Mouse (Mus musculus) neural tube, embryonic 15.5 days (tissue): Measurements from ENCODE around the gene Lcn11. TPM values are rescaled to one million over a fixed set of nuclear protein-coding genes. Genes with fewer than 3 reads are reported as not detected.
"Not testable (repeated sequence)": the region's sequence is repeated elsewhere in the genome, so short reads cannot be mapped to it uniquely, and the experiment has no call there.

ENCODE experiments used
- ATAC-seq: fragments of 200-750 bp; cut with Nextera tagmentation; 2 replicates; pipeline ENCODE4 v1.8.0; 2017; ENCODE audit warnings: mild to moderate bottlenecking, moderate TSS enrichment, moderate library complexity; ENCODE audit not compliant: low FRiP score
- H3K27ac ChIP-seq: fragments of 300-500 bp; sonication (generic); replicated peaks from 2 replicates; pipeline ENCODE4 v1.5.1; 2015; ENCODE audit warnings: mild to moderate bottlenecking, inconsistent platforms
- H3K27me3 ChIP-seq: fragments of 300-500 bp; sonication (generic); replicated peaks from 2 replicates; pipeline ENCODE4 v1.6.1; 2015; ENCODE audit warnings: inconsistent platforms
- H3K36me3 ChIP-seq: fragments of 300-500 bp; sonication (generic); 2 replicates; pipeline ENCODE4 v1.6.1; 2015; ENCODE audit warnings: inconsistent platforms
- H3K4me1 ChIP-seq: fragments of 300-500 bp; sonication (generic); 2 replicates; pipeline ENCODE4 v1.6.1; 2015; ENCODE audit warnings: inconsistent platforms
- H3K4me2 ChIP-seq: fragments of 300-500 bp; sonication (generic); 2 replicates; pipeline ENCODE4 v1.6.1; 2015; ENCODE audit warnings: inconsistent platforms, mild to moderate bottlenecking, moderate library complexity
- H3K4me3 ChIP-seq: fragments of 300-500 bp; sonication (generic); replicated peaks from 2 replicates; pipeline ENCODE4 v1.5.1; 2015; ENCODE audit warnings: mild to moderate bottlenecking, inconsistent platforms
- H3K9ac ChIP-seq: fragments of 300-500 bp; sonication (generic); replicated peaks from 2 replicates; pipeline ENCODE4 v1.6.1; 2015; ENCODE audit warnings: mild to moderate bottlenecking, inconsistent platforms
- H3K9me3 ChIP-seq: fragments of 300-500 bp; sonication (generic); replicated peaks from 2 replicates; pipeline ENCODE4 v1.6.1; 2016; ENCODE audit warnings: inconsistent platforms
- whole genome bisulfite sequencing: fragments of 180-500 bp; shearing (Covaris S2); methylation state at CpG from one replicate; pipeline ENCODE4 v1.1.7; 2015; ENCODE audit warnings: mixed read lengths; 5-methylcytosine and 5-hydroxymethylcytosine counted together
- polyA plus RNA-seq: library from polyadenylated mRNA; unstranded; fragments of >200 nt; fragmentation: Nextera tagmentation; extraction: Ambion mirVana; gene quantifications from 2 replicates; pipeline ENCODE4 v1.2.1, GENCODE M21; 2015

Lcn11 gene
- polyA plus RNA-seq, 1 experiment from 2014 or later: not detected

- 66% methylated on average over 4 of the region's 4 CpGs for WGBS
- ATAC-seq: no peak
- H3K36me3 ChIP-seq: no peaks in the 10 kb centered on the region
- H3K9me3 ChIP-seq: no peaks in the 10 kb centered on the region
- H3K4me1 ChIP-seq: no peaks in the 10 kb centered on the region
- H3K4me2 ChIP-seq: no peak overlapping the region
- H3K27ac ChIP-seq: no peak overlapping the region
- H3K9ac ChIP-seq: no peak overlapping the region
- H3K4me3 ChIP-seq: no peak overlapping the region
- H3K27me3 ChIP-seq: no peaks in the 10 kb centered on the region
These were observed 4.1 kb downstream of the Lcn11 start for GRCm38 (mm10) chr2:25780921-25781320.

DNA sequence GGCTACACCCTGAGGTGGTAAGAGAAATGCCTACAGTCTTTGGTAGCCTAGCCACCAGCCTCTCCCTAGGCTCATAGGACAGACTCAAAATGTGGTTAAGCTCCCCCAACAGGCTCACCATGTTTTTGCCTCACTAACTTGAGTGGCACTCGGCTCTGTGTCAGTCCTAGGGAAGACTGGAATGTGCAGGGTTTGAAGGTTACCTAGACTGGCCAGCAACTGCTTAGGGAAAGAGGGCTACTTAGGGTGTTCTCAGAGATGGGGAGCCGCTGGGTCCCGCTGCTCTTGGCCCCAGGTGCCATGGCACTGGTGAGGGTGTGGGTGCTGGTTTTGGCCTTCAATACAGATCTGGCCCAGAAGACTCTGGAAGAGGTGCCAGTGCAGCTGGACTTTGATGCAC, 5.1 kb downstream of the Lcn11 start, which contains the start of gene Gm13539:
TSS of gene Gm13539 (plus strand) at position 301 of the 400 bp plus-strand sequence.
- no peak within 1 kb of the TSS for H3K27ac ChIP-seq
- H3K4me2 ChIP-seq: no peak within 1 kb of the TSS
- no peaks in the 10 kb centered on the region for H3K36me3 ChIP-seq
- H3K9ac ChIP-seq: no peak within 1 kb of the TSS
- H3K27me3 ChIP-seq: no peaks in the 10 kb centered on the region
- no peak within 1 kb of the TSS for H3K4me3 ChIP-seq
- no peak for ATAC-seq
- H3K4me1 ChIP-seq: no peaks in the 10 kb centered on the region
- WGBS: 89% methylated on average over 3 of the region's 3 CpGs
- H3K9me3 ChIP-seq: no peaks in the 10 kb centered on the region

GRCm38 (mm10) chr2:25785573-25786322, 8.9 kb downstream of the Lcn11 start:
- no peak overlapping the region for H3K4me2 ChIP-seq
- WGBS: 65% methylated on average over 5 of the region's 5 CpGs
- no peaks in the 10 kb centered on the region for H3K4me1 ChIP-seq
- no peak overlapping the region for H3K4me3 ChIP-seq
- H3K9ac ChIP-seq: no peak overlapping the region
- H3K27me3 ChIP-seq: no peaks in the 10 kb centered on the region
- H3K9me3 ChIP-seq: no peaks in the 10 kb centered on the region
- no peak for ATAC-seq
- no peaks in the 10 kb centered on the region for H3K36me3 ChIP-seq
- H3K27ac ChIP-seq: no peak overlapping the region

GRCm38 (mm10) chr2:25789092-25789491, 12.3 kb downstream of the Lcn11 start:
- no peak overlapping the region for H3K9ac ChIP-seq
- H3K4me3 ChIP-seq: no peak overlapping the region
- no peak overlapping the region for H3K4me2 ChIP-seq
- no peaks in the 10 kb centered on the region for H3K9me3 ChIP-seq
- H3K36me3 ChIP-seq: no peaks in the 10 kb centered on the region
- no peaks in the 10 kb centered on the region for H3K4me1 ChIP-seq
- H3K27me3 ChIP-seq: no peaks in the 10 kb centered on the region
- ATAC-seq: no peak
- H3K27ac ChIP-seq: no peak overlapping the region
- 93% methylated on average over 3 of the region's 3 CpGs for WGBS

- no peaks in the 10 kb centered on the region for H3K27me3 ChIP-seq
- no peak overlapping the region for H3K27ac ChIP-seq
- H3K9me3 ChIP-seq: no peaks in the 10 kb centered on the region
- H3K4me3 ChIP-seq: no peak overlapping the region
- no peak overlapping the region for H3K9ac ChIP-seq
- ATAC-seq: no peak
- H3K4me2 ChIP-seq: no peak overlapping the region
- H3K36me3 ChIP-seq: no peaks in the 10 kb centered on the region
- peaks cover 5% of the 10 kb centered on the region; the same call in 1 of the 2 replicates for H3K4me1 ChIP-seq
- WGBS: 55% methylated on average over 2 of the region's 2 CpGs
These were observed 20.8 kb downstream of the Lcn11 start for GRCm38 (mm10) chr2:25797635-25798034.

- ATAC-seq: no peak
- 32% methylated on average over 5 of the region's 5 CpGs for WGBS
These were observed 21.2 kb downstream of the Lcn11 start for GRCm38 (mm10) chr2:25798065-25798464.

DNA sequence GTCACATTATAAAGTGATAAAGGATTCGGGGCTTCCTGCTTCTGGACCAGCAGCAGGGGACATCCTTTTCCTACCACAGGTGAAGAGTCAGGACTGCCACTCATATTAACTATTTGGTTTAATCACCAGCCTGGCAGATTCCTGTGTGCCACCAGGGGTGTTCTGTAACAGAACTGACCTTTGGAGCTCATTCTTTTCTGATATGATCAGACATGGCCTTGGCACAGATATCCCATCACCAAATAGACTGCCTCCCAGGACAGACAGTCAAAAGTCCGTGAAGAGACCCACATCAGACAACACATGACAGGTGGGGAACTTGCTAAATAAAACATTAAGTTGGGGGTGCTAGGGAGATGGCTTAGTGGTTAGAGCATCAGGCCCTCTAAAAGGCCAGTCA, 34.9 kb downstream of the Lcn11 start:
- H3K36me3 ChIP-seq: no peaks in the 10 kb centered on the region
- no peak overlapping the region for H3K9ac ChIP-seq
- no peak overlapping the region for H3K27ac ChIP-seq
- no peaks in the 10 kb centered on the region for H3K27me3 ChIP-seq
- no peaks in the 10 kb centered on the region for H3K4me1 ChIP-seq
- no peak overlapping the region for H3K4me2 ChIP-seq
- H3K9me3 ChIP-seq: no peaks in the 10 kb centered on the region
- no peak for ATAC-seq
- no peak overlapping the region for H3K4me3 ChIP-seq
- WGBS: 74% methylated on average over 2 of the region's 2 CpGs

More at GRCm38 (mm10) chr2:25798065-25798464, 21.2 kb downstream of the Lcn11 start:
- H3K36me3 ChIP-seq: no peaks in the 10 kb centered on the region
- H3K4me2 ChIP-seq: no peak overlapping the region
- H3K4me1 ChIP-seq: peaks cover 5% of the 10 kb centered on the region; the same call in 1 of the 2 replicates
- H3K9ac ChIP-seq: no peak overlapping the region
- H3K27me3 ChIP-seq: no peaks in the 10 kb centered on the region
- H3K4me3 ChIP-seq: no peak overlapping the region
- no peaks in the 10 kb centered on the region for H3K9me3 ChIP-seq
- H3K27ac ChIP-seq: no peak overlapping the region

DNA sequence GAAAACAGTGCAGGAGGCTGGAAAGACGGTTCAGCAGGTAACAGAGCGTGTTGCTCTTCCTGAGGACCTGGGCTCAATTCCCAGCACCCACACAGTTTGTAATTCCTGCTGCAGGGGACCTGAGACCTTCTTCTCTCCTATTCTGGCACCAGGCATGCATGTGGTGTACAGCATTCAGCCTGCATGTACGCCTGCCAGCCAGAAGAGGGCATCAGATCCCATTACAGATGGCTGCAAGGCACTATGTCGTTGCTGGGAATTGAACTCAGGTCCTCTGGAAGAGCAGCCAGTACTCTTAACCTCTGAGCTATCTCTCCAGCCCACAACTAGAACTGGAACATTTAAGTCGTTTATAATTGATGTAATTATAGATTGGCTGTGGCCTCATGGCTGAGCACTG, 36.5 kb downstream of the Lcn11 start:
- WGBS: 81% methylated on average over 5 of the region's 5 CpGs

GRCm38 (mm10) chr2:25815748-25816147, 38.9 kb downstream of the Lcn11 start, which contains the start of gene Glt6d1:
Gene Glt6d1, minus strand, starts transcription at chr2:25815848.
- not testable (repeated sequence) for ATAC-seq, H3K27ac ChIP-seq, H3K27me3 ChIP-seq, H3K4me3 ChIP-seq, H3K36me3 ChIP-seq, H3K4me1 ChIP-seq, H3K4me2 ChIP-seq, H3K9ac ChIP-seq, H3K9me3 ChIP-seq
- WGBS: 80% methylated on average over 1 of the region's 1 CpGs

More for the DNA sequence above, 36.5 kb downstream of the Lcn11 start:
- Histone ChIP-seq H3K9me3 (no peaks in the 10 kb centered on the region), H3K27ac (no peak overlapping the region), H3K4me2 (no peak overlapping the region), H3K4me1 (no peaks in the 10 kb centered on the region), H3K36me3 (no peaks in the 10 kb centered on the region), H3K9ac (no peak overlapping the region), H3K4me3 (no peak overlapping the region), H3K27me3 (no peaks in the 10 kb centered on the region)
- no peak for ATAC-seq

- H3K4me2 ChIP-seq: no peak within 1 kb of the TSS
- no peak for ATAC-seq
These were observed 46.0 kb downstream of the Lcn11 start, which contains the start of gene Lcn9 for GRCm38 (mm10) chr2:25822806-25823205. Gene Lcn9, plus strand, starts transcription at chr2:25823153.

GRCm38 (mm10) chr2:25824751-25825150, 47.9 kb downstream of the Lcn11 start:
- no peak for ATAC-seq
- no peaks in the 10 kb centered on the region for H3K9me3 ChIP-seq
- no peaks in the 10 kb centered on the region for H3K27me3 ChIP-seq
- no peak overlapping the region for H3K4me3 ChIP-seq
- no peaks in the 10 kb centered on the region for H3K36me3 ChIP-seq
- H3K9ac ChIP-seq: no peak overlapping the region
- no peaks in the 10 kb centered on the region for H3K4me1 ChIP-seq
- WGBS: 93% methylated on average over 3 of the region's 3 CpGs
- no peak overlapping the region for H3K27ac ChIP-seq
- no peak overlapping the region for H3K4me2 ChIP-seq

More at GRCm38 (mm10) chr2:25822806-25823205, 46.0 kb downstream of the Lcn11 start, which contains the start of gene Lcn9:
- no peaks in the 10 kb centered on the region for H3K36me3 ChIP-seq
- no peak within 1 kb of the TSS for H3K4me3 ChIP-seq
- no peak within 1 kb of the TSS for H3K27ac ChIP-seq
- no peak within 1 kb of the TSS for H3K9ac ChIP-seq
- no peaks in the 10 kb centered on the region for H3K9me3 ChIP-seq
- no peaks in the 10 kb centered on the region for H3K27me3 ChIP-seq
- WGBS: 75% methylated on average over 1 of the region's 1 CpGs
- no peaks in the 10 kb centered on the region for H3K4me1 ChIP-seq

- Histone ChIP-seq H3K9me3 (no peaks in the 10 kb centered on the region), H3K9ac (no peak overlapping the region), H3K4me1 (no peaks in the 10 kb centered on the region), H3K27me3 (no peaks in the 10 kb centered on the region), H3K4me3 (no peak overlapping the region), H3K36me3 (no peaks in the 10 kb centered on the region), H3K4me2 (no peak overlapping the region), H3K27ac (no peak overlapping the region)
- WGBS: 88% methylated on average over 8 of the region's 8 CpGs
- no peak for ATAC-seq
These were observed 51.6 kb downstream of the Lcn11 start for GRCm38 (mm10) chr2:25828344-25828947.
